Mouse (Mus musculus) liver (tissue): ENCODE results near the gene Lonrf2.

ENCODE experiments used
- DNase-seq: peaks from one replicate; pipeline ENCODE4 v3.0.0-alpha.2; 2020; ENCODE audit warnings: mixed read lengths

Gene Lonrf2

DNA sequence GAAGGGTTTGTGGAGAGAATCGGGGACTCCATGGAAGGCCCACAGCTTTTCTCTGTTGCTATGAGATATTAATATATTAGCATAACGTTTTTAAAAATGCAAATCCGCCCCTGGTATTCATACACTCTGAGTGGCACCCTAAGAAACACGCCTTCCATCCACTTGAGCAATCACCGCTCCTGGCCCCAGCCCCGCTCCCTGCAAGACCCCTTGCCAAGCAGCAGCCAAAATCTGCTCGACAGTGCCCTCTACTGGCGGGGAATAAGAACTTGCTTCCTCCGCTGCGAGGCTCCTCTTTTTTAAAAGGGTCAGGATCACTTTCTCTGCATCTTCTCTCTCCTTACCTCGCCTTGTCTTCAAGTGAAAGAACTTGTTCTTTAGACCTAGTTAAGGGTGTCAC is 68.7 kb downstream of the Lonrf2 start:
- DNase-seq, result peak; percentile 88

- DNase-seq, result peak; percentile 73
These were observed 69.6 kb downstream of the Lonrf2 start for GRCm38 (mm10) chr1:38766661-38767572.

- no peak for DNase-seq
These were observed 70.3 kb downstream of the Lonrf2 start for GRCm38 (mm10) chr1:38766254-38766653.

DNA sequence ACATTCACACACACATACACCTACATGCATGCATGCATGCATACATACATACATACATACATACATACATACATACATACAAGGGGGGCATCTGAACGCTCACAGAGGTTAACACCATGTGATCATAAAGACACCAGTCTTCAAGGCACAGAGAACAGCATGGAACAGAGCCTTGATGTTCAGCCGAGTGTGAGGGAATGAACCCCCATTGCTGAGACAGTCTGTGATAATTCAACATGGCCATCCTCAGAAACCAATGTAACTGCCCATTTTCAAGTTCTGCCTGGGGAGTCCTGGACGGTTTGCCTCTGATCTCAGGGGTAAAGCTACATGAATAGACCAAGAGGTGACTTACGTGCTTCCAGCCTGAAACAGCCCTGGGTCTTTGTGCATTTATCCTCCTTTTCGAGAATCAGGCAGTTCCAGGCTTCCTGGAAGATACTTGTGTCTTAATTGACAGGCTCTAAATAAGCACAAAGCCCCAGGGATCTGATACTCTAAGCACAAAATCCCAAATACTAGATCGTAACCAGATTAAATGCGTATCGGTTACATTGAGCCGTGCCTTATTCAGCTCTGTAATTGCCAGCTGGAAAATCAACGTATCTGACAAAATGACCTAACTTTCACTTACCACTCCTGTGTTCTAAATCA is 72.4 kb downstream of the Lonrf2 start:
- no peak for DNase-seq

GRCm38 (mm10) chr1:38760424-38760823 is 76.1 kb downstream of the Lonrf2 start:
- no peak for DNase-seq

- no peak for DNase-seq
These were observed 78.6 kb downstream of the Lonrf2 start for GRCm38 (mm10) chr1:38757791-38758403.

DNA sequence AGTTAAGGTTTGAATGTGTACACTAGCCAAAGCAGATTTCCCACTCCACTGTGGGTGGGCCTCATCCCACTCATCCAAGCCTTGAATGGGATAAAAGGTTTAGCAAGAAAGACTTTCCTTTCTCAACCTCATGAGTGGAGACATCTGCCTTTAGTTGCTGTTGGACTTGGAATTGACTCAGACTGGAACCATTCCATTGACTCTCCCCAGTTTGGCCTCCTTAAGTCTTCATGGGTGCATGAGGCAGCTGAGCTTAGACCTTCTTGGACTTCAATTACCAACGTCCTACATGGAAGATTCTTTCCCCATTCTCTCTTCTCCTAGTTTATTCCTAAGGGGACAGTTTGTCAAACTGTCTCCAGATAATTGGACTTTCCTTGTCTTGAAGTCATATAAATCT is 92.6 kb downstream of the Lonrf2 start:
- DNase-seq, result no peak
